Mouse (Mus musculus) cerebellum, adult 2 months (tissue): ENCODE results near the gene Snx10.

Source experiments
- CTCF ChIP-seq: fragments of 200-500 bp; IDR thresholded peaks from 2 replicates; pipeline ENCODE4 v1.5.1; 2011; ENCODE audit warnings: low read depth, mild to moderate bottlenecking, control low read depth, low read length, moderate library complexity, borderline replicate concordance; ENCODE audit not compliant: insufficient read depth
- POLR2A ChIP-seq: fragments of 200-500 bp; IDR thresholded peaks from 2 replicates; pipeline ENCODE4 v1.6.1; 2011; ENCODE audit warnings: low read length, control low read depth, borderline replicate concordance; ENCODE audit not compliant: insufficient read depth

GRCm38 (mm10) chr6:51578415-51578814, 54.7 kb downstream of the Snx10 start:
- TF ChIP-seq CTCF, result no peak
- TF ChIP-seq POLR2A, result no peak
